Mouse (Mus musculus) kidney, embryonic 15.5 days (tissue): ENCODE data around the gene Lsm4. TPM values are rescaled to one million over a fixed set of nuclear protein-coding genes. Genes with fewer than 3 reads are reported as not detected.

Source experiments
- ATAC-seq: fragments of 200-750 bp; cut with Nextera tagmentation; replicated peaks from 2 replicates; pipeline ENCODE4 v1.8.0; 2017; ENCODE audit warnings: moderate TSS enrichment; ENCODE audit not compliant: low FRiP score
- H3K27ac ChIP-seq: fragments of 300-500 bp; sonication (generic); 2 replicates; pipeline ENCODE4 v1.5.1; 2015; ENCODE audit warnings: mild to moderate bottlenecking, inconsistent platforms
- H3K27me3 ChIP-seq: fragments of 300-500 bp; sonication (generic); 2 replicates; pipeline ENCODE4 v1.6.1; 2015; ENCODE audit warnings: inconsistent platforms
- H3K36me3 ChIP-seq: fragments of 300-500 bp; sonication (generic); 2 replicates; pipeline ENCODE4 v1.6.1; 2015; ENCODE audit warnings: inconsistent platforms
- H3K4me1 ChIP-seq: fragments of 300-500 bp; sonication (generic); 2 replicates; pipeline ENCODE4 v1.6.1; 2015; ENCODE audit warnings: inconsistent platforms
- H3K4me2 ChIP-seq: fragments of 300-500 bp; sonication (generic); 2 replicates; pipeline ENCODE4 v1.6.1; 2015; ENCODE audit warnings: moderate library complexity, mild to moderate bottlenecking, inconsistent platforms
- H3K4me3 ChIP-seq: fragments of 300-500 bp; sonication (generic); replicated peaks from 2 replicates; pipeline ENCODE4 v1.5.1; 2015; ENCODE audit warnings: mild to moderate bottlenecking, inconsistent platforms
- H3K9ac ChIP-seq: fragments of 300-500 bp; sonication (generic); 2 replicates; pipeline ENCODE4 v1.6.1; 2015; ENCODE audit warnings: mild to moderate bottlenecking, inconsistent platforms
- H3K9me3 ChIP-seq: fragments of 300-500 bp; sonication (generic); replicated peaks from 2 replicates; pipeline ENCODE4 v1.6.1; 2016; ENCODE audit warnings: inconsistent platforms
- WGBS: fragments of 180-500 bp; shearing (Covaris S2); methylation state at CpG from one replicate; pipeline ENCODE4 v1.1.7; 2015; ENCODE audit warnings: mixed read lengths; 5-methylcytosine and 5-hydroxymethylcytosine counted together
- polyA plus RNA-seq: library from polyadenylated mRNA; unstranded; fragments of >200 nt; fragmentation: Nextera tagmentation; extraction: Ambion mirVana; gene quantifications from 2 replicates; pipeline ENCODE4 v1.2.1, GENCODE M21; 2015

The Lsm4 gene
- polyA plus RNA-seq, 1 experiment from 2014 or later, result 291 TPM

GRCm38 (mm10) chr8:70653226-70653625 is 19.8 kb upstream of the Lsm4 start:
- Histone ChIP-seq H3K27ac (0 out of 2 replicates have a peak overlapping the region, but pooled peaks have one; percentile 23), H3K9me3 (no peaks in the 10 kb centered on the region), H3K9ac (no peak overlapping the region), H3K4me2 (no peak overlapping the region), H3K36me3 (peaks cover 82% of the 10 kb centered on the region), H3K27me3 (no peaks in the 10 kb centered on the region), H3K4me3 (no peak overlapping the region), H3K4me1 (peaks cover 36% of the 10 kb centered on the region)
- ATAC-seq, result no peak
- WGBS, result 57% methylated on average over 2 of the region's 2 CpGs

- 57% methylated on average over 1 of the region's 1 CpGs for WGBS
- Histone ChIP-seq H3K27me3 (no peaks in the 10 kb centered on the region), H3K4me3 (no peak overlapping the region), H3K4me1 (peaks cover 36% of the 10 kb centered on the region), H3K36me3 (peaks cover 75% of the 10 kb centered on the region), H3K27ac (no peak overlapping the region), H3K9ac (no peak overlapping the region), H3K4me2 (no peak overlapping the region), H3K9me3 (no peaks in the 10 kb centered on the region)
- no peak for ATAC-seq
Measured at GRCm38 (mm10) chr8:70654121-70654520, 18.9 kb upstream of the Lsm4 start.

- no peak for ATAC-seq
- peaks cover 36% of the 10 kb centered on the region for H3K4me1 ChIP-seq
- no peak overlapping the region for H3K9ac ChIP-seq
- H3K27ac ChIP-seq, result no peak overlapping the region
- no peak overlapping the region for H3K4me2 ChIP-seq
- H3K9me3 ChIP-seq, result no peaks in the 10 kb centered on the region
- 70% methylated on average over 2 of the region's 2 CpGs for WGBS
- H3K4me3 ChIP-seq, result no peak overlapping the region
- no peaks in the 10 kb centered on the region for H3K27me3 ChIP-seq
- peaks cover 62% of the 10 kb centered on the region for H3K36me3 ChIP-seq
Measured at GRCm38 (mm10) chr8:70655469-70655868, 17.6 kb upstream of the Lsm4 start.

GRCm38 (mm10) chr8:70656193-70656790 is 16.8 kb upstream of the Lsm4 start:
- Histone ChIP-seq H3K4me1 (peaks cover 38% of the 10 kb centered on the region), H3K4me2 (no peak overlapping the region), H3K27me3 (no peaks in the 10 kb centered on the region), H3K27ac (no peak overlapping the region; the same call in 1 of the 2 replicates), H3K4me3 (no peak overlapping the region), H3K36me3 (peaks cover 54% of the 10 kb centered on the region), H3K9me3 (no peaks in the 10 kb centered on the region), H3K9ac (no peak overlapping the region)
- ATAC-seq, result no peak
- WGBS, result 67% methylated on average over 13 of the region's 13 CpGs

GRCm38 (mm10) chr8:70657214-70657613 is 15.8 kb upstream of the Lsm4 start:
- Histone ChIP-seq H3K27ac (no peak overlapping the region), H3K9ac (no peak overlapping the region), H3K9me3 (no peaks in the 10 kb centered on the region), H3K27me3 (no peaks in the 10 kb centered on the region), H3K4me3 (no peak overlapping the region), H3K36me3 (peaks cover 45% of the 10 kb centered on the region), H3K4me2 (no peak overlapping the region), H3K4me1 (peaks cover 38% of the 10 kb centered on the region)
- no peak for ATAC-seq
- 92% methylated on average over 3 of the region's 3 CpGs for WGBS

- Histone ChIP-seq H3K27me3 (no peaks in the 10 kb centered on the region), H3K9me3 (no peaks in the 10 kb centered on the region), H3K4me3 (peak overlapping the region; percentile 77), H3K36me3 (peaks cover 40% of the 10 kb centered on the region), H3K4me2 (peak overlapping the region; percentile 85), H3K4me1 (peaks cover 38% of the 10 kb centered on the region), H3K9ac (0 out of 2 replicates have a peak overlapping the region, but pooled peaks have one; percentile 7), H3K27ac (no peak overlapping the region)
- no peak for ATAC-seq
- WGBS, result 76% methylated on average over 2 of the region's 2 CpGs
Measured at GRCm38 (mm10) chr8:70657739-70658138, 15.3 kb upstream of the Lsm4 start.

- peaks cover 31% of the 10 kb centered on the region for H3K36me3 ChIP-seq
- peak; percentile 62 for ATAC-seq
- H3K4me3 ChIP-seq, result peak overlapping the region; percentile 77
- peak overlapping the region; percentile 91 for H3K27ac ChIP-seq
- peak overlapping the region; percentile 85 for H3K4me2 ChIP-seq
- WGBS, result under 1% methylated on average over 31 of the region's 31 CpGs
- H3K4me1 ChIP-seq, result peaks cover 39% of the 10 kb centered on the region
- peak overlapping the region; percentile 70 for H3K9ac ChIP-seq
- H3K27me3 ChIP-seq, result no peaks in the 10 kb centered on the region
- no peaks in the 10 kb centered on the region for H3K9me3 ChIP-seq
Measured at GRCm38 (mm10) chr8:70658897-70659603, 14.0 kb upstream of the Lsm4 start.

GRCm38 (mm10) chr8:70659604-70660272 is 13.3 kb upstream of the Lsm4 start:
- Histone ChIP-seq H3K4me3 (peak overlapping the region; percentile 77), H3K36me3 (peaks cover 28% of the 10 kb centered on the region), H3K9ac (peak overlapping the region; percentile 70), H3K27ac (peak overlapping the region; percentile 91), H3K4me2 (peak overlapping the region; percentile 85), H3K9me3 (no peaks in the 10 kb centered on the region), H3K27me3 (no peaks in the 10 kb centered on the region), H3K4me1 (peaks cover 39% of the 10 kb centered on the region)
- ATAC-seq, result peak; percentile 96
- WGBS, result under 1% methylated on average over 44 of the region's 44 CpGs

GRCm38 (mm10) chr8:70660273-70660725 is 12.7 kb upstream of the Lsm4 start, which contains the start of gene Pgpep1:
Gene Pgpep1 (minus strand): TSS chr8:70660388.
- H3K27ac ChIP-seq, result peak within 1 kb of the TSS; percentile 91
- 4% methylated on average over 14 of the region's 14 CpGs for WGBS
- peak within 1 kb of the TSS; percentile 85 for H3K4me2 ChIP-seq
- H3K4me3 ChIP-seq, result peak within 1 kb of the TSS; percentile 77
- peak; percentile 72 for ATAC-seq
- peaks cover 38% of the 10 kb centered on the region for H3K4me1 ChIP-seq
- no peaks in the 10 kb centered on the region for H3K9me3 ChIP-seq
- H3K36me3 ChIP-seq, result peaks cover 22% of the 10 kb centered on the region
- H3K9ac ChIP-seq, result peak within 1 kb of the TSS; percentile 70
- no peaks in the 10 kb centered on the region for H3K27me3 ChIP-seq

GRCm38 (mm10) chr8:70663691-70664090 is 9.4 kb upstream of the Lsm4 start:
- no peaks in the 10 kb centered on the region for H3K36me3 ChIP-seq
- H3K4me3 ChIP-seq, result no peak overlapping the region
- H3K27me3 ChIP-seq, result no peaks in the 10 kb centered on the region
- no peak for ATAC-seq
- 50% methylated on average over 4 of the region's 4 CpGs for WGBS
- no peak overlapping the region for H3K9ac ChIP-seq
- no peak overlapping the region for H3K4me2 ChIP-seq
- no peak overlapping the region for H3K27ac ChIP-seq
- peaks cover 24% of the 10 kb centered on the region for H3K4me1 ChIP-seq
- no peaks in the 10 kb centered on the region for H3K9me3 ChIP-seq

GRCm38 (mm10) chr8:70664631-70665030 is 8.4 kb upstream of the Lsm4 start:
- no peak overlapping the region for H3K9ac ChIP-seq
- H3K27ac ChIP-seq, result no peak overlapping the region
- no peaks in the 10 kb centered on the region for H3K27me3 ChIP-seq
- WGBS, result 80% methylated on average over 3 of the region's 3 CpGs
- no peaks in the 10 kb centered on the region for H3K36me3 ChIP-seq
- no peak for ATAC-seq
- H3K4me3 ChIP-seq, result no peak overlapping the region
- H3K4me2 ChIP-seq, result no peak overlapping the region
- no peaks in the 10 kb centered on the region for H3K9me3 ChIP-seq
- H3K4me1 ChIP-seq, result peaks cover 18% of the 10 kb centered on the region

- ATAC-seq, result peak; percentile 61; the same call in 1 of the 2 replicates
- Histone ChIP-seq H3K36me3 (no peaks in the 10 kb centered on the region), H3K9ac (no peak overlapping the region), H3K27ac (peak overlapping the region; percentile 64; the same call in 1 of the 2 replicates), H3K4me2 (no peak overlapping the region), H3K9me3 (no peaks in the 10 kb centered on the region), H3K4me1 (peaks cover 10% of the 10 kb centered on the region), H3K27me3 (no peaks in the 10 kb centered on the region), H3K4me3 (no peak overlapping the region)
- 60% methylated on average over 2 of the region's 2 CpGs for WGBS
Measured at GRCm38 (mm10) chr8:70665599-70665998, 7.4 kb upstream of the Lsm4 start.
